Mouse (Mus musculus) intestine, embryonic 16.5 days (tissue): Measurements from ENCODE around the gene Carns1. TPM values are rescaled to one million over a fixed set of nuclear protein-coding genes. Genes with fewer than 3 reads are reported as not detected.
"Not testable (repeated sequence)": the region's sequence is repeated elsewhere in the genome, so short reads cannot be mapped to it uniquely, and the experiment has no call there.

ENCODE experiments used
- ATAC-seq: fragments of 200-750 bp; cut with Nextera tagmentation; 2 replicates; pipeline ENCODE4 v1.8.0; 2017; ENCODE audit warnings: moderate TSS enrichment, moderate library complexity
- H3K27ac ChIP-seq: fragments of 300-500 bp; sonication (generic); 2 replicates; pipeline ENCODE4 v1.5.1; 2014; ENCODE audit warnings: mild to moderate bottlenecking, low read length
- H3K27me3 ChIP-seq: fragments of 300-500 bp; sonication (generic); replicated peaks from 2 replicates; pipeline ENCODE4 v1.6.1; 2014; ENCODE audit warnings: low read length, control low read depth, mixed read lengths; ENCODE audit not compliant: control insufficient read depth, insufficient read depth
- H3K36me3 ChIP-seq: fragments of 300-500 bp; sonication (generic); 2 replicates; pipeline ENCODE4 v1.6.1; 2014; ENCODE audit warnings: low read length, control low read depth; ENCODE audit not compliant: control insufficient read depth, insufficient read depth
- H3K4me1 ChIP-seq: fragments of 300-500 bp; sonication (generic); 2 replicates; pipeline ENCODE4 v1.6.1; 2014; ENCODE audit warnings: low read length, control low read depth, mixed read lengths; ENCODE audit not compliant: control insufficient read depth, insufficient read depth
- H3K4me2 ChIP-seq: fragments of 300-500 bp; sonication (generic); 2 replicates; pipeline ENCODE4 v1.6.1; 2014; ENCODE audit warnings: low read depth, low read length, control low read depth
- H3K4me3 ChIP-seq: fragments of 300-500 bp; sonication (generic); 2 replicates; pipeline ENCODE4 v1.5.1; 2014; ENCODE audit warnings: mild to moderate bottlenecking, low read length
- H3K9ac ChIP-seq: fragments of 300-500 bp; sonication (generic); 2 replicates; pipeline ENCODE4 v1.6.1; 2014; ENCODE audit warnings: low read depth, low read length
- H3K9me3 ChIP-seq: fragments of 300-500 bp; sonication (generic); 2 replicates; pipeline ENCODE4 v1.6.1; 2016; ENCODE audit warnings: low read length, control low read depth; ENCODE audit not compliant: control insufficient read depth
- WGBS: fragments of 180-500 bp; shearing (Covaris S2); extraction: QIAGEN DNeasy Blood & Tissue Kit; methylation state at CpG from one replicate; pipeline ENCODE4 v1.1.7; 2014; 5-methylcytosine and 5-hydroxymethylcytosine counted together
- polyA plus RNA-seq: library from polyadenylated mRNA; unstranded; fragments of >200 nt; fragmentation: Nextera tagmentation; extraction: Ambion mirVana; gene quantifications from 2 replicates; pipeline ENCODE4 v1.2.1, GENCODE M21; 2015

The Carns1 gene
- polyA plus RNA-seq, 1 experiment from 2014 or later, result 1.4 TPM

DNA sequence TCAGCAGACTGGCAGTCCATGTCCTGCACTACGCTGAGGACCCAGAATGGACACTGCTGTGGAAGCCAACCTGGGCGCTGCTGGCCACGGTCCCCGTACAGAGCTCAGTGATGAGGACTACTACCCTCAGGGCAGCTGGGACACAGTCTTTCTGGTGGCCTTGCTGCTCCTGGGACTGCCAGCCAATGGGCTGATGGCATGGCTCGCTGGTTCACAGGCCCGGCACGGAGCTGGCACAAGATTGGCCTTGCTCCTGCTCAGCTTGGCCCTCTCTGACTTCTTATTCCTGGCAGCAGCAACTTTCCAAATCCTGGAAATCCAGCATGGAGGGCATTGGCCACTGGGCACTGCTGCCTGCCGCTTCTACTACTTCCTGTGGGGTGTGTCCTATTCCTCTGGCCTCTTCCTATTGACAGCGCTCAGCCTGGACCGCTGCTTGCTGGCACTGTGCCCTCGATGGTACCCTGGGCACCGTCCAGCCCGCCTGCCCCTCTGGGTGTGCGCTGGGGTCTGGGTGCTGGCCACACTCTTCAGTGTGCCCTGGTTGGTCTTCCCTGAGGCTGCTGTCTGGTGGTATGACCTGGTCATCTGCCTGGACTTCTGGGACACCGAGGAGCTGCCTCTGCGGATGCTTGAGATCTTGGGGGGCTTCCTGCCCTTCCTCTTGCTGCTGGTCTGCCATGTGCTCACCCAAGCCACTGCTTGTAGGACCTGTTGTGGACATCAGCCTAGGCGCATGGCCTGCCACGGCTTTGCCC is 32.7 kb downstream of the Carns1 start:
- Histone ChIP-seq H3K4me1 (no peaks in the 10 kb centered on the region; the same call in 1 of the 2 replicates), H3K9me3 (no peaks in the 10 kb centered on the region), H3K36me3 (no peaks in the 10 kb centered on the region), H3K27ac (no peak overlapping the region), H3K4me3 (no peak overlapping the region), H3K9ac (0 out of 2 replicates have a peak overlapping the region, but pooled peaks have one; percentile 21), H3K27me3 (no peaks in the 10 kb centered on the region), H3K4me2 (no peak overlapping the region)
- no peak for ATAC-seq
- WGBS, result 88% methylated on average over 18 of the region's 18 CpGs

DNA sequence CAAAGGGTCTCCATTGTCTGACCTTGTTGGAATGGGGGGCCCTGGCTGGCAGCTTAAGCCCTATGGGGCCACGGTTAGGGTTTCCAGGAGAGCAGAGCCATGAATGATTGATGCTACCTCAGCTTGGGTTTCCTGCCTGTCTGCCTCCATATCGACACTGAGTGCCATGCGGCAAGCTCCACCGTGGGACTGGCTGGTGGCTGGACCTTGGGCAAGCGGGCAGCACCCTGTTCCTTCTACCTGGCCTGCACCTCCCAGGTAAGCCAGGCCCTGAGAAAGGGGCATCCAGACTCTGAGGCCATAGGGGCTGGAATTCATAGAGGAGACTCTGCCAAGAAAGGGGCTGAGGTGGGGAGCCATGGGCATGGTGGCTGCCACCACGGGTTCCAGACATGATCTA is 35.1 kb downstream of the Carns1 start:
- no peak for ATAC-seq

DNA sequence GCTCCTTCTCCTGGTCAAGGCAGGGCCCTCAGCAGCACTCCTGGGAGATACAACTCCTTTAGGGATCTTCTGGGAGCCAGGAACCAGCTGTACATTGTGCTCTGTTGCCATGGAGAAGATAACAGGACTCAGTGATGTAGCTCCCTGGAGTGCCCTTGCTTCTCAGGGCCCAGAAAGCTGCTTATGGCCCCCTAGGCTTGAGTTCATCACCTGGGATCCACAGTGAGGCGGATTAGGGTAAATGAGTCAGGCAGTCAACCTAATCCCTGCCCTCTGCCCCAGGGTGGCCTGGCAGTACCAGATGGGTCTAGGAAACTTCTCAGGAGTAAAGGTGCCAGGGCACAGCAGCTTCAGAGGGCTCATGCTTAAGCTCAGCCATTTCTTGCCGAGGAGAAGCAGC is 35.8 kb downstream of the Carns1 start, which contains the start of gene Gpr152:
TSS of gene Gpr152 (plus strand) at position 342 of the 400 bp plus-strand sequence.
- no peaks in the 10 kb centered on the region for H3K27me3 ChIP-seq
- WGBS, result 89% methylated on average over 2 of the region's 2 CpGs
- no peaks in the 10 kb centered on the region; the same call in 1 of the 2 replicates for H3K4me1 ChIP-seq
- no peak within 1 kb of the TSS for H3K9ac ChIP-seq
- no peaks in the 10 kb centered on the region for H3K9me3 ChIP-seq
- no peak within 1 kb of the TSS for H3K4me2 ChIP-seq
- ATAC-seq, result no peak
- no peak within 1 kb of the TSS for H3K27ac ChIP-seq
- no peak within 1 kb of the TSS for H3K4me3 ChIP-seq
- H3K36me3 ChIP-seq, result no peaks in the 10 kb centered on the region

More for the DNA sequence above, 35.1 kb downstream of the Carns1 start:
- Histone ChIP-seq H3K4me3 (no peak overlapping the region), H3K27ac (no peak overlapping the region), H3K4me1 (no peaks in the 10 kb centered on the region; the same call in 1 of the 2 replicates), H3K36me3 (no peaks in the 10 kb centered on the region), H3K9me3 (no peaks in the 10 kb centered on the region), H3K9ac (no peak overlapping the region), H3K4me2 (no peak overlapping the region), H3K27me3 (no peaks in the 10 kb centered on the region)
- WGBS, result 76% methylated on average over 6 of the region's 6 CpGs

DNA sequence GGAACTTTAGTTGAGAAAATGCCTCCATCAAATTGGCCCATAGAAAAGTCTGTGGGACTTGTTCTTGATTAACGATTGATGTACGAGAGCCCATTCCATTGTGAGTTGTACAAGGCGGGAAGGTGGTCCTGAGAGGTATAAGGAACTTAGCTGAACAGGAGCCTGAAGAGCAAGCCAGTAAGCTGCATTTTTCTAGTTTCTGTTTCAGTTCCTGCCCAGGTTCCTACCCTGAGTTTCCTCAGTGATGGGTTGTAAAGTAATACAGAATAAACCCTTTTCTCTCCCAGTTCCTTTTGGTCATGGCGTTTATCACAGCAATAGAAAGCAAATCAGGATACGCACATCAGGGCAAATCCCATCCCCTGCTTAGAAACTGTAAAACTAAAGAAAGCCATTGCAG is 37.4 kb downstream of the Carns1 start:
- Histone ChIP-seq H3K9me3 (no peaks in the 10 kb centered on the region), H3K36me3 (no peaks in the 10 kb centered on the region), H3K4me3 (no peak overlapping the region), H3K27me3 (no peaks in the 10 kb centered on the region), H3K4me2 (no peak overlapping the region), H3K27ac (no peak overlapping the region), H3K4me1 (no peaks in the 10 kb centered on the region; the same call in 1 of the 2 replicates), H3K9ac (no peak overlapping the region)
- WGBS, result 80% methylated on average over 5 of the region's 5 CpGs
- ATAC-seq, result no peak

DNA sequence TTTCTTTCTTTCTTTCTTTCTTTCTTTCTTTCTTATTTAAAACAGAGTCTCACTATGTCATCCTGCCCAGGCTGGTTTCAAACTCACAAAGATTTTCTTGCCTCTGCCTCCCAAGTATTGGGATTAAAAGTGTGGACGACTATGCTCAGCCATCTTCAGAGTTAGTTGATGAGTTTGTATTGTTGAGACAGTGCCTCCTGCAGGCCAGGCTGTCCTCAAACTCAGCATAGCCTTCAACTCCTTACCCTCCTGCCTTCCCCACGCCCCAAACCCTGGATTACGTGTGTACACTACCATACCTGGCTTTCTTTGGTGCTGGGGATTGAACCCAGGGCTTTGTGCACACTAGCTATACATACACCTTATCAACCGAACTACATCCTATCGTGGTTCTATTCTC is 38.8 kb downstream of the Carns1 start:
- Histone ChIP-seq H3K9me3 (no peaks in the 10 kb centered on the region), H3K27me3 (no peaks in the 10 kb centered on the region), H3K4me2 (no peak overlapping the region), H3K4me3 (no peak overlapping the region), H3K27ac (no peak overlapping the region), H3K4me1 (no peaks in the 10 kb centered on the region; the same call in 1 of the 2 replicates), H3K9ac (no peak overlapping the region), H3K36me3 (peaks cover 10% of the 10 kb centered on the region; the same call in 1 of the 2 replicates)
- 84% methylated on average over 5 of the region's 5 CpGs for WGBS
- ATAC-seq, result no peak

DNA sequence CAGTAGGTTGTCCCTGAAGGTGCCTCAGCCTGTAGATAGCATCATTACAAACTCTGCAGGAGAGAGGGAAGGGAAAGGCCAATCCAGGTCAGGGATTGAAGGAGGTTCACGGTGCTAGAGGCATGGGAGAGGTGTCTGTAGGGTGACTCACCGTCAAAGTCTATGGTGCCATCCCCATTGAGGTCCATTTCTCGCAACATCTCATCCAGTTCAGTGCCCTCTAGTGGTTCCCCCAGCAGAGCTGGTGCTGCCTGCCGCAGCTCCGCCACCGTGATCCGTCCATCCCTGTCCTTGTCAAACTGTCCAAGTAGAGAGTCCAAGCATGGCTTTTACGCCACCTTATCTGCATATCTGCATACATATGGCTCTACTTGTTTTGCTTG is 39.3 kb downstream of the Carns1 start:
- H3K9ac ChIP-seq, H3K27me3 ChIP-seq, H3K9me3 ChIP-seq, H3K4me2 ChIP-seq, H3K4me3 ChIP-seq, H3K4me1 ChIP-seq, H3K27ac ChIP-seq: not testable (repeated sequence)
- ATAC-seq, result peak; percentile 66
- peaks cover 15% of the 10 kb centered on the region; the same call in 1 of the 2 replicates for H3K36me3 ChIP-seq
- WGBS, result 19% methylated on average over 8 of the region's 8 CpGs

DNA sequence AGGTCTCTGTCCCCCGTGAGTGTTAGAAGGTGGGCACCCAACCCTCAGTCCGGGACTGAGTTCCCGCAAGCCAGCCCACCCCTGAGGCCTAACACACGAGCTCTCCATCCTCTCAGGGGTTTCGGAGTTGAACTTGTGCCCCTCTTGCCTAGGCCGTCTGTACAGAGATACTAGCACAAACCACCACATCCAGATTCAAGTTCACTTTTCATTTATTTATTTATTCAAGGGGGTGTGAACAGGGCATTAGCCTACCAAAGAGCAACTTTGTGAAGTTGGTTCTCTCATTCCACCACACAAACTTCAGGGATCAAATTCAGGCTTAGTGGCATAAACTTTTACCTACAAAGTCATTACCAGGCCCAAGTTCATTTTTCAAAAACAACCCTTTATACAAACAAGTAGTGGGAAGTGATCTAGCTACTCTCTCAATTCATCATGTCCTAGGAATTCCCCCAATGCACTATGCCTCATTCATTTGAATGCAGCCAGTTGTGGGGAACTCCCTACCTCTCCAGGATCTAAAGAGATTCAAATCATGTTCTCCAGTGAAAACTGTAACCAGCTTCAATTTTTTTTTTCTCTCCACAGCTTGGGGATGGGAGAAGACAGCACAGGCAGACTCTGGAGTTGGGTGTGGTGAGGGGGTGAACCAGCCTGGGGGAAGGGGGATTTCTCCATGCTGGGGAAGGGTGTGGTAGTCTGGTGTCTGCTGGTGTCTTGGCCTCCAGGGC is 39.9 kb downstream of the Carns1 start:
- not testable (repeated sequence) for H3K9me3 ChIP-seq, ATAC-seq, H3K4me1 ChIP-seq, H3K27ac ChIP-seq, H3K4me3 ChIP-seq, H3K9ac ChIP-seq, H3K4me2 ChIP-seq, H3K27me3 ChIP-seq
- peaks cover 16% of the 10 kb centered on the region; the same call in 1 of the 2 replicates for H3K36me3 ChIP-seq
- 80% methylated on average over 6 of the region's 6 CpGs for WGBS

DNA sequence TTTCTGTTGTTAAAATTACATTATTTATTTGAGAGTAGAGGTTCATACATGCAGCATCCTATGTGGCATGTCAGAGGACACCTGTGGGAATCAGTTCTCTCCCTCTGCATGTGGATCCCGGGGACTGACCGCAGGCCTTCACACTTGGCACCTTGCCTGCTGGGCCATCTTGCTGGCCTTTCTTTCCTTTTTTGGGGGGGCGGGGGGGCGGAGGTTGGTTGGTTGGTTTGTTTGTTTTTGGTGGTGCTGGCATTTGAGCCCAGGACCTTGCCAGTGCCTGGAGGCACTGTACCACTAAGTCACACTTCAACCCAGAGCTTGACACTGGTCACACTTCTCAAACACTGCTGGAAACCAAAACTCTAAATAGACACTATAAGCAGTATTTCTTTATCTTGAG is 40.9 kb downstream of the Carns1 start:
- Histone ChIP-seq H3K4me2 (no peak overlapping the region), H3K36me3 (peaks cover 16% of the 10 kb centered on the region; the same call in 1 of the 2 replicates), H3K9me3 (no peaks in the 10 kb centered on the region), H3K9ac (no peak overlapping the region), H3K4me1 (no peaks in the 10 kb centered on the region; the same call in 1 of the 2 replicates), H3K27me3 (no peaks in the 10 kb centered on the region), H3K4me3 (no peak overlapping the region), H3K27ac (no peak overlapping the region)
- WGBS, result 87% methylated on average over 4 of the region's 4 CpGs
- ATAC-seq, result no peak

DNA sequence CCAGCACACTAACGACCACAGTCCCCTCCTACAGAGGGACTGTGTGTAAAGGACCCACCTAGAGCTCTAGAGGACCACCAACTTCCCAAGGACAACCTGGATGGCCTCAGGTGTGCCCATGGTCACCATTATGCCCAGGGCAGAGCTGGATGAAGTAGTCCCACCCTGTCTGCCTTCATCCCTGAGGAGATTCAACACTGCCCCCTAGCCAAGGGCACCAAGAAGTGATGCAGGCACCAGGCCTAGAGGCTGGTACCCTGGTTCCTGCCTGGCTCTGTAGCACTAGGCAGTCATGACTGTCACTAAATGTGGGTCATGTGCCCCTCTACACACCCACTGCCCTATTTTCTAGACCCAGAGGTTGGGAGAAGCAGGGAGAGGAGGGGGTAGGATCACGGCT is 43.5 kb downstream of the Carns1 start:
- ATAC-seq, result no peak; the same call in 1 of the 2 replicates
- 81% methylated on average over 2 of the region's 2 CpGs for WGBS

More for the DNA sequence above, 43.5 kb downstream of the Carns1 start:
- Histone ChIP-seq H3K27me3 (no peaks in the 10 kb centered on the region), H3K27ac (no peak overlapping the region), H3K4me3 (no peak overlapping the region), H3K36me3 (peaks cover 16% of the 10 kb centered on the region; the same call in 1 of the 2 replicates), H3K4me2 (no peak overlapping the region), H3K4me1 (peaks cover 4% of the 10 kb centered on the region), H3K9me3 (no peaks in the 10 kb centered on the region), H3K9ac (no peak overlapping the region)
